Mouse (Mus musculus): ENCODE data around the gene Scfd1. TPM values are rescaled to one million over a fixed set of nuclear protein-coding genes. Genes with fewer than 3 reads are reported as not detected.

The Scfd1 gene
- polyA plus RNA-seq, 1 experiment from 2014 or later = 81.4 TPM

- Histone ChIP-seq H3K4me3 (replicated peaks) (no peak overlapping the region), H3K9ac (no peak overlapping the region), H3K36me3 (peaks cover 14% of the 10 kb centered on the region; the same call in 1 of the 2 replicates), H3K27me3 (replicated peaks) (no peaks in the 10 kb centered on the region), H3K9me3 (no peaks in the 10 kb centered on the region), H3K4me2 (no peak overlapping the region), H3K4me1 (no peaks in the 10 kb centered on the region), H3K27ac (no peak overlapping the region)
- ATAC-seq (ENCODE audit: insufficient read depth, low FRiP score, low read depth) = no peak
- WGBS = 63% methylated on average over 4 of the region's 4 CpGs
Observed at GRCm38 (mm10) chr12:51403987-51404586, 26.8 kb downstream of the Scfd1 start.

- Histone ChIP-seq H3K9ac (no peak overlapping the region), H3K27ac (no peak overlapping the region), H3K27me3 (replicated peaks) (no peaks in the 10 kb centered on the region), H3K4me3 (replicated peaks) (no peak overlapping the region), H3K4me1 (no peaks in the 10 kb centered on the region), H3K4me2 (no peak overlapping the region), H3K9me3 (no peaks in the 10 kb centered on the region), H3K36me3 (peaks cover 19% of the 10 kb centered on the region)
- 69% methylated on average over 4 of the region's 4 CpGs for WGBS
- ATAC-seq (ENCODE audit: insufficient read depth, low FRiP score, low read depth) = no peak
Observed at GRCm38 (mm10) chr12:51411362-51411761, 34.1 kb downstream of the Scfd1 start.

- no peak for ATAC-seq (ENCODE audit: insufficient read depth, low FRiP score, low read depth)
- Histone ChIP-seq H3K27me3 (replicated peaks) (no peaks in the 10 kb centered on the region), H3K36me3 (peaks cover 14% of the 10 kb centered on the region; the same call in 1 of the 2 replicates), H3K9ac (no peak overlapping the region), H3K4me1 (no peaks in the 10 kb centered on the region), H3K4me3 (replicated peaks) (no peak overlapping the region), H3K9me3 (no peaks in the 10 kb centered on the region), H3K4me2 (no peak overlapping the region), H3K27ac (no peak overlapping the region)
- 92% methylated on average over 2 of the region's 2 CpGs for WGBS
Observed at GRCm38 (mm10) chr12:51437541-51437940, 60.2 kb downstream of the Scfd1 start.

GRCm38 (mm10) chr12:51438311-51438710 is 61.0 kb downstream of the Scfd1 start:
- peaks cover 16% of the 10 kb centered on the region; the same call in 1 of the 2 replicates for H3K36me3 ChIP-seq

GRCm38 (mm10) chr12:51449303-51449702 is 72.0 kb downstream of the Scfd1 start:
- Histone ChIP-seq H3K4me1 (no peaks in the 10 kb centered on the region), H3K27ac (no peak overlapping the region), H3K9me3 (no peaks in the 10 kb centered on the region), H3K4me2 (no peak overlapping the region), H3K36me3 (peaks cover 34% of the 10 kb centered on the region), H3K4me3 (replicated peaks) (no peak overlapping the region), H3K9ac (no peak overlapping the region), H3K27me3 (replicated peaks) (no peaks in the 10 kb centered on the region)
- WGBS = 90% methylated on average over 2 of the region's 2 CpGs
- no peak for ATAC-seq (ENCODE audit: insufficient read depth, low FRiP score, low read depth)

More at GRCm38 (mm10) chr12:51438311-51438710, 61.0 kb downstream of the Scfd1 start:
- Histone ChIP-seq H3K4me2 (no peak overlapping the region), H3K4me1 (no peaks in the 10 kb centered on the region), H3K9ac (no peak overlapping the region), H3K4me3 (replicated peaks) (no peak overlapping the region), H3K9me3 (no peaks in the 10 kb centered on the region), H3K27ac (no peak overlapping the region), H3K27me3 (replicated peaks) (no peaks in the 10 kb centered on the region)
- no peak for ATAC-seq (ENCODE audit: insufficient read depth, low FRiP score, low read depth)
- 86% methylated on average over 2 of the region's 2 CpGs for whole genome bisulfite sequencing

- H3K27ac ChIP-seq = no peak overlapping the region
- WGBS = 81% methylated on average over 4 of the region's 4 CpGs
- H3K9ac ChIP-seq = no peak overlapping the region
- H3K9me3 ChIP-seq = no peaks in the 10 kb centered on the region
- H3K27me3 ChIP-seq (replicated peaks) = no peaks in the 10 kb centered on the region
- H3K4me3 ChIP-seq (replicated peaks) = no peak overlapping the region
- H3K36me3 ChIP-seq = no peaks in the 10 kb centered on the region
- H3K4me1 ChIP-seq = no peaks in the 10 kb centered on the region
- H3K4me2 ChIP-seq = no peak overlapping the region
- no peak for ATAC-seq (ENCODE audit: insufficient read depth, low FRiP score, low read depth)
Observed at GRCm38 (mm10) chr12:51470881-51471280, 93.6 kb downstream of the Scfd1 start.

GRCm38 (mm10) chr12:51481246-51481645 is 103.9 kb downstream of the Scfd1 start:
- no peaks in the 10 kb centered on the region for H3K9me3 ChIP-seq
- H3K27ac ChIP-seq = no peak overlapping the region
- 82% methylated on average over 2 of the region's 2 CpGs for WGBS
- no peaks in the 10 kb centered on the region for H3K27me3 ChIP-seq (replicated peaks)
- no peak overlapping the region for H3K4me2 ChIP-seq
- H3K36me3 ChIP-seq = no peaks in the 10 kb centered on the region
- H3K4me3 ChIP-seq (replicated peaks) = no peak overlapping the region
- ATAC-seq (ENCODE audit: insufficient read depth, low FRiP score, low read depth) = no peak
- H3K4me1 ChIP-seq = no peaks in the 10 kb centered on the region
- H3K9ac ChIP-seq = no peak overlapping the region

- Histone ChIP-seq H3K4me2 (no peak overlapping the region), H3K9me3 (no peaks in the 10 kb centered on the region), H3K36me3 (no peaks in the 10 kb centered on the region), H3K9ac (no peak overlapping the region), H3K27ac (no peak overlapping the region), H3K4me1 (no peaks in the 10 kb centered on the region), H3K27me3 (replicated peaks) (no peaks in the 10 kb centered on the region), H3K4me3 (replicated peaks) (no peak overlapping the region)
- WGBS = 81% methylated on average over 7 of the region's 7 CpGs
- no peak for ATAC-seq (ENCODE audit: insufficient read depth, low FRiP score, low read depth)
Observed at GRCm38 (mm10) chr12:51492040-51492439, 114.7 kb downstream of the Scfd1 start.

GRCm38 (mm10) chr12:51493476-51493875 is 116.2 kb downstream of the Scfd1 start:
- H3K27me3 ChIP-seq (replicated peaks) = no peaks in the 10 kb centered on the region
- H3K4me3 ChIP-seq (replicated peaks) = no peak overlapping the region
- H3K27ac ChIP-seq = no peak overlapping the region
- H3K36me3 ChIP-seq = no peaks in the 10 kb centered on the region
- no peak for ATAC-seq (ENCODE audit: insufficient read depth, low FRiP score, low read depth)
- no peaks in the 10 kb centered on the region for H3K9me3 ChIP-seq
- no peak overlapping the region for H3K4me2 ChIP-seq
- 69% methylated on average over 11 of the region's 11 CpGs for WGBS
- no peaks in the 10 kb centered on the region for H3K4me1 ChIP-seq
- H3K9ac ChIP-seq = no peak overlapping the region

GRCm38 (mm10) chr12:51494641-51495040 is 117.3 kb downstream of the Scfd1 start:
- ATAC-seq (ENCODE audit: insufficient read depth, low FRiP score, low read depth) = no peak
- no peak overlapping the region for H3K4me3 ChIP-seq (replicated peaks)
- WGBS = 94% methylated on average over 20 of the region's 20 CpGs
- H3K36me3 ChIP-seq = no peaks in the 10 kb centered on the region
- H3K4me1 ChIP-seq = no peaks in the 10 kb centered on the region
- H3K4me2 ChIP-seq = no peak overlapping the region
- no peaks in the 10 kb centered on the region for H3K27me3 ChIP-seq (replicated peaks)
- H3K9ac ChIP-seq = no peak overlapping the region
- H3K27ac ChIP-seq = no peak overlapping the region
- no peaks in the 10 kb centered on the region for H3K9me3 ChIP-seq

Other genes starting within 250 kb of the Scfd1 start
- gene G2e3, start 29.4 kb upstream of the Scfd1 start, polyA plus RNA-seq (2015; fragmentation: Nextera tagmentation; extraction: Ambion mirVana) = 30.9 and 31.3 TPM in 2 replicates
- 2.4 and 3.3 TPM in 2 replicates for gene Coch, start 215.8 kb downstream of the Scfd1 start, polyA plus RNA-seq (2015; fragmentation: Nextera tagmentation; extraction: Ambion mirVana)